Mouse (Mus musculus) lung, postnatal 0 days (tissue): Measurements from ENCODE around the gene Adra2b.

Experiments used
- CTCF ChIP-seq: IDR thresholded peaks from 2 replicates; pipeline ENCODE4 v1.5.1; 2016; ENCODE audit warnings: antibody characterized with exemption, mild to moderate bottlenecking
- EP300 ChIP-seq: IDR thresholded peaks from 2 replicates; pipeline ENCODE4 v1.6.1; 2016; ENCODE audit warnings: antibody characterized with exemption, mild to moderate bottlenecking, control low read depth

- TF ChIP-seq CTCF (no peak), EP300 (no peak)
These were observed 25.0 kb upstream of the Adra2b start for GRCm38 (mm10) chr2:127338012-127338411.
